20 mouse cellular contexts compared by ENCODE assay signal in the genomic region with DNA sequence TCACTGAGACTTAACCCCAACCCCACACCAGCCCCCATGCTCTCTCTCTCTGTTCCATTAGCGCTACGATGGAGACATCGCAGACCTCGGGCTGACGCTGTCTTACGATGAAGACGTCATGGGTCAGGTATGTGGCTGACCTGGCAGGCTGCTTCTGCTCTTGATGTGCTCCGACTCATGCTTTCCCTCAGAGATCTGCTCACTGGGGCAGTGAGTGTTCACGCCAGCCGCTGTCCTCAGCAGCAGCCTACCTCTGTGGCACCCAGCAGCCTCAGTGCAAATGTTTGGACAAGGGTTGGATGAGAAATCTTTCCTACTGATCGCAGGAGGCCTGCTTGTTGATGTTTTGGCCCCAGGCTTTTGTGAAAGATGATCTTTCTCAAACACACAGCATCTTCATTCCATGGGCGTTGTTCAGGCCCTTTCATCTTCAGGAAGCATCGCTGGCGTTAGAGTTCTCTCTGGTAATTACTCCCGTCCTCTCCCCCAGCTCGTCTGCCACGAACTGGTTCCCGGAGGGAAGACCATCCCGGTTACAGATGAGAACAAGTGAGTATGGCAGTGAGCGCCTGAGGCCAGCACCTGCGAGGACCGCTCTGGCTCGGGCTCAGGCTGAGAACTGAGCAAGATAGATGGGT. TPM values are rescaled to one million over a fixed set of nuclear protein-coding genes. Genes with fewer than 3 reads are reported as not detected.
A peak's percentile ranks its signal among the peaks of the same experiment; 100 is the strongest.
DNase-seq lines count a peak whose midpoint lies in the region; ATAC-seq and TF ChIP-seq lines count a peak whose summit lies in the region.
"Had no signal": no experiment of that assay in that cellular context is flagged by ENCODE, and none has a peak within 500 bp of the region (broad histone marks: within the 10 kb centered on the region; RNA-seq: fewer than 3 reads in every experiment).

No protein-coding gene starts in this region.

- peak; percentile 30 for DNase-seq in embryo, embryonic 10 days (ENCODE audit: low spot score)
- DNase-seq in embryo, embryonic 9.5 days (ENCODE audit: extremely low spot score), result no peak
- no peak for DNase-seq in kidney, adult 9 months
- peak; percentile 23 for DNase-seq in lung, adult 2 months
- DNase-seq in stomach, postnatal 0 days (ENCODE audit: low spot score), result no peak
- DNase-seq in layer of hippocampus, postnatal 14 days (ENCODE audit: low spot score in 2 of 2), result no peak
- DNase-seq in thymus, adult 2 months, result no peak
- DNase-seq: adrenal gland, postnatal 14 days; cerebellum, postnatal 14 days; forebrain, postnatal 0 days; gastrocnemius, postnatal 36 days; heart, postnatal 10 days; kidney, postnatal 25 days; liver, postnatal 0 days; thymus, postnatal 25 days had no signal

- no peaks in the 10 kb centered on the region for H3K9me3 ChIP-seq in kidney, embryonic 15.5 days (replicated peaks)
- H3K9me3 ChIP-seq in stomach, postnatal 0 days (ENCODE audit: control insufficient read depth, low read length), result no peaks in the 10 kb centered on the region
- H3K9me3 ChIP-seq: limb, embryonic 13.5 days; midbrain, embryonic 12.5 days had no signal

- H3K4me1 ChIP-seq in kidney, embryonic 15.5 days, result peaks cover 11% of the 10 kb centered on the region
- H3K4me1 ChIP-seq in lung, adult 2 months (ENCODE audit: control insufficient read depth, insufficient read depth, low read length), result peaks cover 1% of the 10 kb centered on the region; the same call in 1 of the 2 replicates
- no peaks in the 10 kb centered on the region for H3K4me1 ChIP-seq in stomach, postnatal 0 days (replicated peaks; ENCODE audit: control insufficient read depth, insufficient read depth)
- no peaks in the 10 kb centered on the region for H3K4me1 ChIP-seq in thymus, adult 2 months (replicated peaks; ENCODE audit: control insufficient read depth, insufficient read depth, low read length)
- H3K4me1 ChIP-seq: limb, embryonic 13.5 days; midbrain, embryonic 12.5 days had no signal

- TF ChIP-seq EP300 in stomach, postnatal 0 days (optimal IDR thresholded peaks at IDR 0.05), result no peak

- H3K27me3 ChIP-seq in kidney, embryonic 15.5 days, result no peaks in the 10 kb centered on the region
- no peaks in the 10 kb centered on the region for H3K27me3 ChIP-seq in stomach, postnatal 0 days (ENCODE audit: control insufficient read depth, insufficient read depth, low read length)
- no peaks in the 10 kb centered on the region for H3K27me3 ChIP-seq in thymus, adult 2 months (ENCODE audit: control insufficient read depth, insufficient read depth, low read length)
- H3K27me3 ChIP-seq: limb, embryonic 13.5 days; midbrain, embryonic 12.5 days had no signal

- TF ChIP-seq CTCF in lung, adult 2 months (IDR thresholded peaks at IDR 0.05; ENCODE audit: insufficient read depth, low read length), result no peak
- no peak for TF ChIP-seq CTCF in stomach, postnatal 0 days (IDR thresholded peaks at IDR 0.05; ENCODE audit: low read depth)
- TF ChIP-seq CTCF in thymus, adult 2 months (IDR thresholded peaks at IDR 0.05; ENCODE audit: borderline replicate concordance, control insufficient read depth, extremely low read depth, insufficient read depth, low read length, poor library complexity), result no peak

- TF ChIP-seq POLR2A in lung, adult 2 months (IDR thresholded peaks at IDR 0.05; ENCODE audit: borderline replicate concordance, extremely low read depth, low read depth, low read length), result no peak
- no peak for TF ChIP-seq POLR2A in thymus, adult 2 months (IDR thresholded peaks at IDR 0.05; ENCODE audit: control insufficient read depth, extremely low read depth, insufficient read depth, low read length, poor library complexity)

- no peak overlapping the region for H3K4me3 ChIP-seq in kidney, embryonic 15.5 days (replicated peaks)
- H3K4me3 ChIP-seq in lung, adult 2 months (replicated peaks; ENCODE audit: extremely low read depth, low read depth, low read length), result no peak overlapping the region
- H3K4me3 ChIP-seq in stomach, postnatal 0 days (ENCODE audit: low read depth, low read length), result no peak overlapping the region
- no peak overlapping the region for H3K4me3 ChIP-seq in thymus, adult 2 months (ENCODE audit: control insufficient read depth, insufficient read depth, low read length)
- H3K4me3 ChIP-seq: erythroblast, embryonic 14.5 days; limb, embryonic 13.5 days; midbrain, embryonic 12.5 days; myocyte had no signal

- H3K4me2 ChIP-seq in kidney, embryonic 15.5 days, result no peak overlapping the region
- no peak overlapping the region for H3K4me2 ChIP-seq in stomach, postnatal 0 days (replicated peaks; ENCODE audit: low read depth)
- H3K4me2 ChIP-seq: limb, embryonic 13.5 days; midbrain, embryonic 12.5 days had no signal

- no peak for ATAC-seq in kidney, embryonic 15.5 days (replicated peaks; ENCODE audit: low FRiP score)
- peak; percentile 28; the same call in 1 of the 2 replicates for ATAC-seq in stomach, postnatal 0 days (ENCODE audit: low FRiP score, low TSS enrichment)
- ATAC-seq: forebrain, postnatal 0 days had no signal

- WGBS in kidney, embryonic 15.5 days, result 50% methylated on average over 23 of the region's 23 CpGs
- 55% methylated on average over 23 of the region's 23 CpGs for WGBS in lung, adult 2 months
- WGBS in stomach, postnatal 0 days, result 56% methylated on average over 23 of the region's 23 CpGs
- 95% methylated on average over 23 of the region's 23 CpGs for WGBS in thymus, adult 2 months

- H3K27ac ChIP-seq in kidney, embryonic 15.5 days, result peak overlapping the region; percentile 45; the same call in 1 of the 2 replicates
- H3K27ac ChIP-seq in stomach, postnatal 0 days (replicated peaks), result no peak overlapping the region
- no peak overlapping the region for H3K27ac ChIP-seq in thymus, adult 2 months (ENCODE audit: control insufficient read depth, insufficient read depth, low read length)
- H3K27ac ChIP-seq: limb, embryonic 13.5 days; midbrain, embryonic 12.5 days had no signal

- H3K36me3 ChIP-seq in kidney, embryonic 15.5 days, result peaks cover 100% of the 10 kb centered on the region
- H3K36me3 ChIP-seq in stomach, postnatal 0 days (ENCODE audit: control insufficient read depth, insufficient read depth, low read length), result peaks cover 67% of the 10 kb centered on the region
- peaks cover 93% of the 10 kb centered on the region for H3K36me3 ChIP-seq in thymus, adult 2 months (ENCODE audit: control insufficient read depth, insufficient read depth, low read length)

- H3K9ac ChIP-seq in kidney, embryonic 15.5 days, result no peak overlapping the region
- H3K9ac ChIP-seq in stomach, postnatal 0 days (ENCODE audit: low read length), result no peak overlapping the region
- H3K9ac ChIP-seq: forebrain, postnatal 0 days; limb, embryonic 13.5 days; liver, postnatal 0 days; midbrain, embryonic 12.5 days had no signal

RNA-seq across cellular contexts. Expression of a gene that starts 31.4 kb away (rescaled TPM):
- 30.5 and 33.4 TPM in 2 replicates for polyA plus RNA-seq in kidney, embryonic 15.5 days (2015; fragmentation: Nextera tagmentation; extraction: Ambion mirVana)
- 12.8 and 15.7 TPM in 2 replicates for polyA plus RNA-seq in lung, adult 2 months (2012; rRNA removed)
- polyA plus RNA-seq in stomach, postnatal 0 days (2015; fragmentation: Nextera tagmentation; extraction: Ambion mirVana), result 11.4 and 12.4 TPM in 2 replicates
- total RNA-seq in layer of hippocampus, postnatal 14 days (2021), result 10 to 100 TPM; 19.6 to 21.9 TPM
- 13.5 and 15.1 TPM in 2 replicates for polyA plus RNA-seq in thymus, adult 2 months (2012; rRNA removed)

RNA-seq across cellular contexts. Expression of a gene that starts 31.6 kb away (rescaled TPM):
- 40.2 and 42.8 TPM in 2 replicates for polyA plus RNA-seq in kidney, embryonic 15.5 days (2015; fragmentation: Nextera tagmentation; extraction: Ambion mirVana)
- 44.7 and 52.1 TPM in 2 replicates for polyA plus RNA-seq in lung, adult 2 months (2012; rRNA removed)
- 60.1 and 64.4 TPM in 2 replicates for polyA plus RNA-seq in stomach, postnatal 0 days (2015; fragmentation: Nextera tagmentation; extraction: Ambion mirVana)
- 10 to 100 TPM; 40.5 to 48.2 TPM for total RNA-seq in layer of hippocampus, postnatal 14 days (2021)
- 20.8 and 25.9 TPM in 2 replicates for polyA plus RNA-seq in thymus, adult 2 months (2012; rRNA removed)

RNA-seq across cellular contexts. Expression of a gene that starts 32.1 kb away (rescaled TPM):
- 40.6 and 43.8 TPM in 2 replicates for polyA plus RNA-seq in kidney, embryonic 15.5 days (2015; fragmentation: Nextera tagmentation; extraction: Ambion mirVana)
- polyA plus RNA-seq in lung, adult 2 months (2012; rRNA removed), result 69.2 and 74.3 TPM in 2 replicates
- 19.4 and 20.9 TPM in 2 replicates for polyA plus RNA-seq in stomach, postnatal 0 days (2015; fragmentation: Nextera tagmentation; extraction: Ambion mirVana)
- 10 to 100 TPM; 72.6 to 85.0 TPM for total RNA-seq in layer of hippocampus, postnatal 14 days (2021)
- 123 and 133 TPM in 2 replicates for polyA plus RNA-seq in thymus, adult 2 months (2012; rRNA removed)

RNA-seq across cellular contexts. Expression of a gene that starts 32.2 kb away (rescaled TPM):
- 93.4 and 101 TPM in 2 replicates for polyA plus RNA-seq in kidney, embryonic 15.5 days (2015; fragmentation: Nextera tagmentation; extraction: Ambion mirVana)
- 278 and 318 TPM in 2 replicates for polyA plus RNA-seq in lung, adult 2 months (2012; rRNA removed)
- 93.4 and 96.4 TPM in 2 replicates for polyA plus RNA-seq in stomach, postnatal 0 days (2015; fragmentation: Nextera tagmentation; extraction: Ambion mirVana)
- 10 to 100 TPM; 37.6 to 41.4 TPM for total RNA-seq in layer of hippocampus, postnatal 14 days (2021)
- polyA plus RNA-seq in thymus, adult 2 months (2012; rRNA removed), result 76.3 and 87.7 TPM in 2 replicates

Comparison
In these comparisons a context has a peak if more than half of its experiments do, and no peak if none do; other contexts are left out.
1. DNase-seq: peak in embryo, embryonic 10 days (single experiment) and lung, adult 2 months (single experiment); none in embryo, embryonic 9.5 days (single experiment), kidney, adult 9 months (single experiment), stomach, postnatal 0 days (single experiment), layer of hippocampus, postnatal 14 days (0 of 2) and thymus, adult 2 months (single experiment).